Mouse (Mus musculus): ENCODE measurements around the gene Mark3.
A peak's percentile ranks its signal among the peaks of the same experiment; 100 is the strongest.

Gene Mark3

DNA sequence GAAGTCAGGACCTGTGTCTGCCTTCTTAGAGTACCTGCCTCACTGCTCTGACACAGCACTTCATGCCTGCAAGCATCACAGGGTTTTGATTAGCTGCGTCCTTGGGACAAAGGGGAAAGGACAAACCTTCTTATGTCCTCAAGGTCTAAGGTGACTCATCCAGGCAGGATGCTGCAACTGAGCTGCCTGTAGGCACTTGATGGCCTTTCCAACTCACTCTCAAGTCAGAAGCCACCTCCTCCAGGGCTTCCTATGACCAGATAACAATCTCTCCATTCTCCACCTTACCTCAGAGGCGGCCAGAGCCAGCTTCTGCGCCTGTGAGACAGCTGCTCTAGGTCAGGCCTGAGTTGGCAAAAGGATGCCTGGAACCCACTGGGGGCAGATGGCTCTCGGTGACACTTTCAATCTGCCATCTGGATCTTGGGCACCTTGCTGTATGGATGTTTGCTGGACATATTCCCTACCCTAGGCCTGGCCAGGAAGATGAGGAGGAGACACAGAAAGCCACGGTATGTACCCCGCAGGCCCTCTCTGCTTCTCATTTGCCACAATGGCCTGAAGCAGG lies 124.1 kb downstream of the Mark3 start:
- no peak for DNase-seq (ENCODE audit: low spot score)

DNA sequence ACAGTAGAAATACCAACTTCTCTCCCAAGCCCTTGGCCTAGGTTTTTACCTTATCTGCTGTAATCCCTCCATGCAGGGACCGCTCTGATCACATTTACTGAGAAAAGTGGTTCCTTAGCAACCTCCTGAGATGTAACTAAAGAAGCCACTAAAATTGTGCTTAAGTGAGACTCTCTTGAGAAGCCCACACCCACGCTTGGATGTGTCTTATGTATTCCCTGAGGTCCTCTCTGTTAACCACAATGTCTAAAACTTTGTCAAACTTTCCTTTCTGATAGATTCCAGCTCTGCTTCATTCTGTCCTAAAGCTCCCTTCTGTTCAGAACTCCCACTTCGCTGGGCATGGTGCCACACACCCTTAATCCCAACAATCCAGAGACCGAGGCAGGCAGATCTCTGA lies 125.2 kb downstream of the Mark3 start:
- no peak for DNase-seq (ENCODE audit: low spot score)

DNA sequence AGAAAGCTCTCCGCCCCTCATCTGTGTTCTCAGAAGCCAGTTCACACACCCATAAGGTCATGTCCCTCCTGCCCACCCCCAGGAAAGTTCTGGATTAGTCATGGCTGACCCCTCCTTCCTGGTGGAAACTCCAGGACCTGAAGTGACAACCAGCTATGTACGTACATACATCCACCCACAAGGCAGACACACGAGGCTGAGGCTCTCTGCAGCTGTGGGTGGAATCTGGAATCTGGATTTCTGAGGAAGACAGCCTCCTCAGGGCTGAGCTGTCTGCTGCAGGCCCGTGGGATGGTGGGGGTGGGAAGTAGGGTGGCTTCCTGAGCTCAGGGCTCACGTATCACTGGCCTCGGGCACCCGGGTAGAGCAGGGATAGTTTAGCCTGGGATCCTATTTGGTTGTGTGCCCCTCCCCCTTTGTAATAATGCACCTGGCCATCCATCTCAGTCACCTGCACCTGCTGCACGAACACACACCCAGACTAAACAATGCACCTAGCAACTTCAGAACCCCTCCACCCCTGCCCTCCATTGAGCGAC lies 126.7 kb downstream of the Mark3 start:
- DNase-seq (ENCODE audit: low spot score) = no peak

DNA sequence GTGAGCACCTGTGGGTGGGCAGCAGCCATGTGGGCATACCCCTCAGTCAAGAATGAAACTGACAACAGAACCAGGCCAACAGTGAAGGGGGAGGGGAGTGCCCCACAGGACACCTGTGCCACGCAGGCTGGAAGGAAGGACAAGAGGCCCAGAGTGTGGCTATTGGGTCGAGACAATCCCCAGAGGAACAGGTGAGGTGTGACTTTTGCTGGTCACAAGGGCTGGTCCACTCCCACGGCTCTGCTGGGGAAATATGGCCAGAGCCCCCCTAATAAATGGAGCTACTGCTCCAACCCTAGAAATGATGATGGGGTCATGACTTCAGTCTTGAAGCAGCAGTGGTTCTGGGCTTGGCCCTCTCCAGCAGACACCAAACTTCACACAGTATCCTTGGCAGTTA lies 129.0 kb downstream of the Mark3 start:
- no peak for DNase-seq (ENCODE audit: low spot score)

DNA sequence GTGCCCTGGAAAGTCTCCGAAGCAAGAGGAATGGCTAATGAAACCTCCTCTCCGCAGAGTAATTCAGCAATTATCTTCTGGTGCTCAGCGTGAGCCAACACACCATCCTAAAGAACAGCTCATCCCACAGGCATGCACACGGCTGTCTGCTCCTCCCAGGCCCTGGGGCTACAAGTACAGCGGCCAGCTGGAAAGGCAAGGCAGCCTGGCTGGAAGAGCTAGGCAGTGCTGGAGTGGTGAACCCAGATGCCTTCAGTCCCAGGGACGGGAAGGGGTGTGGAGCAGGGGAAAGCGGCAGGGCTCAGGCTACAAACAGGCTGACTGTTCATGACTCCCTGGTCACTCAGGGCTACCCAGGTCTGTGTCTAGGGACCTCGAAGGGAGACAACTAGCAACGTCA lies 130.3 kb downstream of the Mark3 start:
- peak; percentile 80 for DNase-seq (ENCODE audit: low spot score)

DNA sequence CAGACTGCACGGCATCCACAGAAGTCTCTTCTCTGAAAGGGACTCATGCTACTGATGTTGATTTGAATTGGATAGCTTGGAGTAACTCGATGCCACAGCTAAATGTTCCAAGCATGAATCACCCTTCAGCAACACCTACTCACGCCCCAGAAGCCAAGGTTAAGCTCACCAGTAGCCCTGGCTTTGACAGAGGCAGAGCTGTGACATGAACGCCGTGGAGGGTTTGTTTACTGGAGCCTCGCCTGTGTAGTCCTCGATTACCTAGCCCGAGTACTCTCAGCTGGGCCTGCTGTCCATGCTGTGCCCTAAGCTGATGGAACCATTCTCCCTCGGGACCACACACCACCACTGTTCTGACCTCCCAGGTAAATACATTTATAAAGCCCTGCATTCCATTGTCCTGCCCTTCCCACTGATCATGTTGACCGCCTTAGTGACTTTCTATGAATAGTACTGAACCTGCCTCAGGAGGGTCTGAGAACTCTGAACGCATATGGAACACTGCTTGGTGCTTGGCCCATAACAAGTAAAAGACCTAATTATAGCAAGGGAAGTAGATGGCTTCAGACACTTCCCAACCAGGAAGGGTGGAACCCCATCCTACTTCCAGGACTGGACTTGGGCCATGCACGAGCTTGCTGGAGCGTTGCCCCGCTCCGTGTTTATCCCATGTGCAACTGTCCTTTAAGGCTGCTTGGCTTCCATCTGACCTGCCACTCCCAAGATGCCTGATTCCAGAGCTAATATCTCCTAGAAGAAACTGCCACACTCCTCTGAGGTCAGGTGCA lies 131.1 kb downstream of the Mark3 start:
- DNase-seq (ENCODE audit: low spot score) = no peak
